Mouse (Mus musculus): ENCODE data around the gene Pkn1. TPM values are rescaled to one million over a fixed set of nuclear protein-coding genes. Genes with fewer than 3 reads are reported as not detected.

Gene Pkn1
- polyA plus RNA-seq, 1 experiment from 2014 or later = 26.1 TPM

DNA sequence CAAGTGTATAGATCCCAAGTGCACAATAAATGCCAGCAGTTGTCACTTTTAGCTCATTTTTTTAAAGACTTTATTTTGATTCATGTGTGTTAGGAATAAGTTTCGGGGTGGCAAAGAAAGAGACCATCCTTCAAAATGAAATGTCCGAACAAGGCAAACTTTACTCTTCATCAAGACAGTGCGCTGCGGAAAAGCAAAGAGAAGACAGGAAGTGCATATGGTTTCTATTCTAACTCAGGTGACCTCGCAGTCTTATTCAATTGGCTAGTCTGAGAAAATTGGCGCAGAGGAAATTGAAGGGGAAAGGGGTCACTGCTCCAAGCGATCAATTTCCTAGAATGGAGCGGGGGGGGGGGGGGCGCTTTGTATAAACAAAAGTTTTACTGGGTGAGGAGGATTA lies 587 bp upstream of the Pkn1 start:
- peak overlapping the region; percentile 87 for H3K9ac ChIP-seq (ENCODE audit: low read depth, low read length)
- peak overlapping the region; percentile 74 for H3K27ac ChIP-seq (replicated peaks; ENCODE audit: low read depth, low read length)
- peak overlapping the region; percentile 86 for H3K4me3 ChIP-seq (ENCODE audit: low read depth, low read length)
- H3K4me2 ChIP-seq (ENCODE audit: low read depth, low read length) = peak overlapping the region; percentile 97
- H3K4me1 ChIP-seq (ENCODE audit: control insufficient read depth, insufficient read depth, low read length) = peaks cover 25% of the 10 kb centered on the region
- no peaks in the 10 kb centered on the region for H3K9me3 ChIP-seq (ENCODE audit: control insufficient read depth, low read length)
- no peak for ATAC-seq (ENCODE audit: low read depth)
- 13% methylated on average over 9 of the region's 9 CpGs for WGBS
- no peaks in the 10 kb centered on the region for H3K36me3 ChIP-seq (ENCODE audit: control insufficient read depth, insufficient read depth, low read length)
- no peaks in the 10 kb centered on the region for H3K27me3 ChIP-seq (replicated peaks; ENCODE audit: control insufficient read depth, insufficient read depth, low read length)
- peak; percentile 47 for DNase-seq (ENCODE audit: low spot score)

DNA sequence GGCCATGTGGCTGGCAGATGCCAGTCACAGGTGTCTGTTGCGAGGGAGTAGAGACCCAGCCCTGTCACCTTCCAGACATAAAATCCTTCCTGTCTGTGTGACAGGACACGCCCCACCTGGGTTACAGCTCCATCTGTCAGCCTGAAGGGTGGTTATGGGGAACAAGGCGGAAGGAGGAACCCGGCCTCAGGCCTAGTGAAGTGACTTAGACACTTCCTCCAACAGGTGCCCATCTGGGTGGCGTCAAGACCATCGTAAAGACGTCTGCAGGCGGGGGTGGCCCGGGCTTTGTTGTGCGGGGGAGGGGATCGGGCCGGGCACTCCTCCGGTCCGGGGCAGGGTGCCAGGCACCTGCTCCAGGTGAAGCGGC lies 703 bp downstream of the Pkn1 start:
- Histone ChIP-seq H3K27ac (replicated peaks; ENCODE audit: low read depth, low read length) (no peak overlapping the region; the same call in 1 of the 2 replicates), H3K27me3 (replicated peaks; ENCODE audit: control insufficient read depth, insufficient read depth, low read length) (no peaks in the 10 kb centered on the region), H3K4me3 (ENCODE audit: low read depth, low read length) (peak overlapping the region; percentile 86), H3K9ac (ENCODE audit: low read depth, low read length) (peak overlapping the region; percentile 87), H3K36me3 (ENCODE audit: control insufficient read depth, insufficient read depth, low read length) (no peaks in the 10 kb centered on the region), H3K4me1 (ENCODE audit: control insufficient read depth, insufficient read depth, low read length) (peaks cover 25% of the 10 kb centered on the region), H3K4me2 (ENCODE audit: low read depth, low read length) (peak overlapping the region; percentile 97), H3K9me3 (ENCODE audit: control insufficient read depth, low read length) (no peaks in the 10 kb centered on the region)
- WGBS = 4% methylated on average over 15 of the region's 15 CpGs
- ATAC-seq (ENCODE audit: low read depth) = peak; percentile 7; the same call in 1 of the 2 replicates
- peak; percentile 54 for DNase-seq (ENCODE audit: low spot score)

DNA sequence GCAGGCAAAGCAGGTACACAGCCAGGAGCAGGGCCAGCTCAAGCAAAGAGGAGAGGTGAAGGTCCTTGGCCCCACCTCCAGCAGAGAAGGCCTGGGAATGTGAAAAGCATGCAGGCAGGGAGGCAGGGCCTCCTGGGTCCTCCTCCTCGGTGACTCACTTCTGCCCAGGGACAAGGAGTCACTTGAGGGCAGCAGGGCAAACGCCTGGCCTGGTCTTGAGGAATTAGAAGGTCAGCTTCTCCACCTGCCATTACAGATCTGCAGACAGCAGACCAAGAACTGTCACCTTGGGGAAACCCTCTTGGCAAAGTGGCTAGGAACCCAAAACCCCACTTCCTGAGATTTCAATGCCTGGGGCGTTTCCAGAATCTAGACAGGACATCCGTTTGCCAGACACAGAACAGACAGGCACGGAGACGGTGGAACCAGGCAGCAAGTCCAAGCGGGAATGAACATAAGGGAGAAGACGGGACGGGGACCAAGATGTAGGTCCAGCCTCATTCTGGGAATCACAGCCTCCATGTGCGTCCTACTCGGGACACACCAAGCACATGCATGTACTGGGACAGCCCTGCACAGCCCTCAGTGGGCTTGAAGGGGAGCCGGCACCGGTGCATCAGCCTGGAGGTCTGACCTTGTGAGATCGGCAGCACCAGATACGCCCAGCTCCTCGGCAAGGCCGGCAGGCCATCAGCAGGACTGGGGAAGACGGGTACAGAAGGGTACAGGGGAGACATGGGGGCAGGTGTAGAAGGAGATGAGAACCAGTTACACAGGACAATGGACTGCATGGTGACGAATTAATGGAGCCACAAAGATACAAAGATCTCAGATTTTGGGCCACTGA lies 1.4 kb downstream of the Pkn1 start:
- 35% methylated on average over 19 of the region's 19 CpGs for WGBS
- ATAC-seq (ENCODE audit: low read depth) = no peak
- Histone ChIP-seq H3K9ac (ENCODE audit: low read depth, low read length) (peak overlapping the region; percentile 87), H3K36me3 (ENCODE audit: control insufficient read depth, insufficient read depth, low read length) (0 out of 2 replicates have a peak, but pooled peaks cover 2% of the 10 kb centered on the region), H3K27ac (replicated peaks; ENCODE audit: low read depth, low read length) (no peak overlapping the region; the same call in 1 of the 2 replicates), H3K4me3 (ENCODE audit: low read depth, low read length) (peak overlapping the region; percentile 86), H3K4me2 (ENCODE audit: low read depth, low read length) (peak overlapping the region; percentile 97), H3K27me3 (replicated peaks; ENCODE audit: control insufficient read depth, insufficient read depth, low read length) (no peaks in the 10 kb centered on the region), H3K9me3 (ENCODE audit: control insufficient read depth, low read length) (no peaks in the 10 kb centered on the region), H3K4me1 (ENCODE audit: control insufficient read depth, insufficient read depth, low read length) (peaks cover 25% of the 10 kb centered on the region)
- peak; percentile 7 for DNase-seq (ENCODE audit: low spot score)

DNA sequence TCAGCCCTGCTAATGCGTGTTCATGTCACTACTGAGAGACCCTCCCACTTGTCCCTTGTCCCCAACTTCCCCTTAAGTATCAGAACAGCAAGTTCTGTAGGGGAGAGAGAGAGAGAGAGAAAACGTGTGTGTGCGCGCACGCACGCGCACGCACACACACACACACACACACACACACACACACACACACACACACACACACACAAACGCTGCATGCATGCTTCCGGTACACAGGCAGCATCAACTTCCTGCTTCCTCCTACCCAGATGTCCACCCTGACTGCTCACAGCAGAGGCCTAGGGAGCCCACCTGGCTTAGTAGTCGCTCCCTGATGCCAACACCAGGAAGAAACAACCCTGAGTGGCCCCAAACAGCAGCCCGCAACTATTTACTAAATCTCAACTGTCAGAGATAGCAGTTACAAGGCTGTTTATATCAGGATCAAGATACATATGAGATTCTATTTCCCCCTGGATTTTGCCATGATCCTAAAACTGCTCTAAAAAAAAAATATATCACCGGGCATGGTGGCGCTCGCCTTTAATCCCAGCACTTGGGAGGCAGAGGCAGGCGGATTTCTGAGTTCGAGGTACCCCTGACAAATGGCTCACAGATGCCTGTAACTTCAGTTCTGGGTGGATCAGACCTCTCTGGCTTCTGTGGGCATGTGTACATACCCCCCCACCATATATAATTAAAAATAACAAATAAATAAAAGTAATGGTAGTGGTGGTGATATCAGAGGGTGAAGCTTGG lies 3.5 kb downstream of the Pkn1 start:
- 83% methylated on average over 17 of the region's 17 CpGs for WGBS
- no peaks in the 10 kb centered on the region for H3K9me3 ChIP-seq (ENCODE audit: control insufficient read depth, low read length)
- no peaks in the 10 kb centered on the region for H3K27me3 ChIP-seq (replicated peaks; ENCODE audit: control insufficient read depth, insufficient read depth, low read length)
- peaks cover 22% of the 10 kb centered on the region for H3K36me3 ChIP-seq (ENCODE audit: control insufficient read depth, insufficient read depth, low read length)
- DNase-seq (ENCODE audit: low spot score) (no peak), ATAC-seq (ENCODE audit: low read depth) (no peak)
- H3K27ac ChIP-seq (replicated peaks; ENCODE audit: low read depth, low read length) = no peak overlapping the region
- no peak overlapping the region for H3K4me2 ChIP-seq (ENCODE audit: low read depth, low read length)
- no peak overlapping the region for H3K9ac ChIP-seq (ENCODE audit: low read depth, low read length)
- H3K4me3 ChIP-seq (ENCODE audit: low read depth, low read length) = no peak overlapping the region
- peaks cover 25% of the 10 kb centered on the region for H3K4me1 ChIP-seq (ENCODE audit: control insufficient read depth, insufficient read depth, low read length)

DNA sequence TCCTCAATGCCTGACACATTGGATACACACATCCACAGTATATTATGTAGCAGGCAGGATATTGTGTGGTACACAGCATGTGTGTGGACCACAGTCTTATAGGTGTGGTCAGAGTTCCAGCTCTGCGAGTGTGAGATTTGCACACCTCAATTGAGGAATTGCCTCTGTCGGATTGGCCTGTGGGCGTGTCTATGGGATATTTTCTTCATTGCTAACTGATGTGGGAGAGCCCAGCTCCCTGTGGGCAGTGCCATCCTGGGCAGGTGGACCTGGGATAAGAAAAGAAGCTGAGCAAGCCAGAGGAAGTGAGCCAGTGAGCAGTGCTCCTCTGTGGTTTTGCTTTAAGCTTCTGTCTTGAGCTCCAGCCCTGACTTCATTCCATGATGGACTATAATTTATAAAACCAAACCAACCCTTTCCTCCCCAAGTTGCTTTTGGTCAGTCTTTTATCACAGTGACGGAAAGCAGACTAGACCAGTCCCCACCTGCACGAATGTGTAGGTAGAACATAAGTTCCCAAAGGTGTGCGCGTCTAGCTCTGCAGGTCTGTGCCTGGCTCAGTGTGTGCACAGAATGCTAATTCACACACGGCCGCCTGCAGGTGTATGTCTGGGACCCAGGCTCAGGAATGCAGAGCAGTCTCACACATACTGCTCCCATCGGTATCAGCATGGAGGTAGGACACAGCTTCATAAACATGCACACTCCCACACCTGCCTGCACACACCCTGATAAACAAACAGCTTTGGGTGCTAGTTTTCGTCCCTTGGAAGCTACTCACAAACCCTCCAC lies 4.4 kb downstream of the Pkn1 start:
- Histone ChIP-seq H3K36me3 (ENCODE audit: control insufficient read depth, insufficient read depth, low read length) (peaks cover 28% of the 10 kb centered on the region), H3K4me1 (ENCODE audit: control insufficient read depth, insufficient read depth, low read length) (peaks cover 17% of the 10 kb centered on the region), H3K9me3 (ENCODE audit: control insufficient read depth, low read length) (no peaks in the 10 kb centered on the region), H3K27ac (replicated peaks; ENCODE audit: low read depth, low read length) (no peak overlapping the region), H3K4me3 (ENCODE audit: low read depth, low read length) (no peak overlapping the region), H3K27me3 (replicated peaks; ENCODE audit: control insufficient read depth, insufficient read depth, low read length) (no peaks in the 10 kb centered on the region), H3K4me2 (ENCODE audit: low read depth, low read length) (no peak overlapping the region), H3K9ac (ENCODE audit: low read depth, low read length) (no peak overlapping the region)
- WGBS = 87% methylated on average over 11 of the region's 11 CpGs
- no peak for ATAC-seq (ENCODE audit: low read depth)
- DNase-seq (ENCODE audit: low spot score) = no peak

DNA sequence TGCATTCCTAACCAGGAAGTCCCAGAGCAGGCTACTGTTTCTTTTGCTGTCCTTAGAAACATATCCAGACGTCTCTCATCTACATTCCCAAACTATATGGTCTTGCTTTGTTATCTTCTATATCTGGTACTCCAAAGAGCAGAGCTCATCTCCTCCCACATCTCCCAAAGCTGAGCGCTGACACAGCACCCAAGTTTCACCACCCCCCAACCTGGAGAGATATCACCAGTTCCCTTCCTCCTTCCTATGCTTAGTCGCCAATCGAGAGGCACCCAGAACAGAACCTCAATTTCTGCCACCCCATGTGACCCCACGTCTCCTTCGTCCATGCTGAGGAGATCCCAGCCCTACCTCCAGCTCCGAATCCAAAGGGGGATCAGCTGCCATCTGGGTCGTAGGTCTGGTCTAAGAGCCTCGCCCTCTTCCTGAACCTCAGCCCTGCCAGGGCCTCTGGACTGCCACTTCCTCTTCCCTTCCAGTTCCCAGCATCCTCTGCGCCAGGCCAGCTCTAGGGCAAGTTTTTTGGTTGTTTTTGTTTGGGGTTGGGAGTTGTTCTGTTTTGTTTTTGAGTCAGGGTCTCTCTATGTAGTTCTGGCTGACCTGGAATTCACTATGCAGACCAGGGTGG lies 5.3 kb downstream of the Pkn1 start:
- Histone ChIP-seq H3K36me3 (ENCODE audit: control insufficient read depth, insufficient read depth, low read length) (peaks cover 33% of the 10 kb centered on the region), H3K9ac (ENCODE audit: low read depth, low read length) (no peak overlapping the region), H3K4me1 (ENCODE audit: control insufficient read depth, insufficient read depth, low read length) (peaks cover 15% of the 10 kb centered on the region), H3K27ac (replicated peaks; ENCODE audit: low read depth, low read length) (no peak overlapping the region), H3K4me3 (ENCODE audit: low read depth, low read length) (no peak overlapping the region), H3K27me3 (replicated peaks; ENCODE audit: control insufficient read depth, insufficient read depth, low read length) (no peaks in the 10 kb centered on the region), H3K9me3 (ENCODE audit: control insufficient read depth, low read length) (no peaks in the 10 kb centered on the region), H3K4me2 (ENCODE audit: low read depth, low read length) (no peak overlapping the region)
- DNase-seq (ENCODE audit: low spot score) (no peak), ATAC-seq (ENCODE audit: low read depth) (no peak)
- WGBS = 81% methylated on average over 10 of the region's 10 CpGs

DNA sequence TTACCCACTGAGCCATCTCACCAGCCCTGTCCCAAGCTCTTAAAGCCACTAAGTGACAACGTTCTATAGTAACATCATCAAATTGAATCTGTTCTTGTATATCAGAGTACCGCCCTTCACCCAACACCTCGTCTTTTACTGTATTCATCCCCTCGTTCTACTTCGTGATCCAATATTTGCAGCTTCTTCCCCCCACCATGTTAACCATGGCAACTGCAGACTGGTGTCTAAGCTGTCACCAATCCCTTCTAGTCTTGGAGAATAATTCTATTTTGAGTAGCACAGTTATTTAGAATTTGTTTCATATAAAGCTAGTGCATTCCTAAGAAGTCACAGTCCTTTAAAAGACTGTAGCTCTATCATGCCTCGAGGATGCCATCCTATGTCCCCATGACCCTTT lies 9.7 kb downstream of the Pkn1 start:
- H3K27ac ChIP-seq (replicated peaks; ENCODE audit: low read depth, low read length) = no peak overlapping the region
- H3K9me3 ChIP-seq (ENCODE audit: control insufficient read depth, low read length) = no peaks in the 10 kb centered on the region
- no peak overlapping the region for H3K9ac ChIP-seq (ENCODE audit: low read depth, low read length)
- H3K4me3 ChIP-seq (ENCODE audit: low read depth, low read length) = no peak overlapping the region
- DNase-seq (ENCODE audit: low spot score) (no peak), ATAC-seq (ENCODE audit: low read depth) (no peak)
- H3K4me1 ChIP-seq (ENCODE audit: control insufficient read depth, insufficient read depth, low read length) = no peaks in the 10 kb centered on the region; the same call in 1 of the 2 replicates
- peaks cover 64% of the 10 kb centered on the region for H3K36me3 ChIP-seq (ENCODE audit: control insufficient read depth, insufficient read depth, low read length)
- no peak overlapping the region for H3K4me2 ChIP-seq (ENCODE audit: low read depth, low read length)
- 91% methylated on average over 6 of the region's 6 CpGs for WGBS
- H3K27me3 ChIP-seq (replicated peaks; ENCODE audit: control insufficient read depth, insufficient read depth, low read length) = no peaks in the 10 kb centered on the region

DNA sequence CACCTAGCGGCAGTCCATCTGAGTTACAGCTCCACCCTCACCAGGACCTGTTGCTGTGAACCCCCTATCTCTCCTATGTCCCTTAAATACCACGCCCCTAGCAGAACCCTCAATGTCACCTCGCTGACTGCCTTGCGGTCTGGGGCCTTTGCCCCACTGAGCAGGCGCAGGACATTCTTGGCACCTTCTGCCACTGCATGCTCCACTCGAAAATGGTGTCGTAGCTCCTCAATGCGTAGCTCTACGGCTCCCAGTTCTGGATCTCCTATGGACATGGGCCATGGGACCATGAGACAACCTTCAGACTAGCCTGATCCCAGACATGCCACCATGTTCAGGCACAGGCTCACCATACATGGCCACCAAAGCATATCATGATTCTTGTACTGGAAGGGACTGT lies 14.5 kb downstream of the Pkn1 start:
- DNase-seq (ENCODE audit: low spot score) (no peak), ATAC-seq (ENCODE audit: low read depth) (no peak)
- Histone ChIP-seq H3K4me3 (ENCODE audit: low read depth, low read length) (no peak overlapping the region), H3K9ac (ENCODE audit: low read depth, low read length) (no peak overlapping the region), H3K27me3 (replicated peaks; ENCODE audit: control insufficient read depth, insufficient read depth, low read length) (no peaks in the 10 kb centered on the region), H3K27ac (replicated peaks; ENCODE audit: low read depth, low read length) (no peak overlapping the region), H3K4me2 (ENCODE audit: low read depth, low read length) (no peak overlapping the region), H3K4me1 (ENCODE audit: control insufficient read depth, insufficient read depth, low read length) (peaks cover 18% of the 10 kb centered on the region), H3K36me3 (ENCODE audit: control insufficient read depth, insufficient read depth, low read length) (peaks cover 71% of the 10 kb centered on the region), H3K9me3 (ENCODE audit: control insufficient read depth, low read length) (no peaks in the 10 kb centered on the region)
- 94% methylated on average over 9 of the region's 9 CpGs for WGBS

All from embryonic facial prominence, embryonic 14.5 days (tissue).